Mouse (Mus musculus): ENCODE measurements at regions not wholly inside any gene's neighbourhood (a gene's known extent, or its start where the extent isn't known, plus 50 kb on each side); places are given as distances from the start of the nearest gene placed in this dataset.

DNA sequence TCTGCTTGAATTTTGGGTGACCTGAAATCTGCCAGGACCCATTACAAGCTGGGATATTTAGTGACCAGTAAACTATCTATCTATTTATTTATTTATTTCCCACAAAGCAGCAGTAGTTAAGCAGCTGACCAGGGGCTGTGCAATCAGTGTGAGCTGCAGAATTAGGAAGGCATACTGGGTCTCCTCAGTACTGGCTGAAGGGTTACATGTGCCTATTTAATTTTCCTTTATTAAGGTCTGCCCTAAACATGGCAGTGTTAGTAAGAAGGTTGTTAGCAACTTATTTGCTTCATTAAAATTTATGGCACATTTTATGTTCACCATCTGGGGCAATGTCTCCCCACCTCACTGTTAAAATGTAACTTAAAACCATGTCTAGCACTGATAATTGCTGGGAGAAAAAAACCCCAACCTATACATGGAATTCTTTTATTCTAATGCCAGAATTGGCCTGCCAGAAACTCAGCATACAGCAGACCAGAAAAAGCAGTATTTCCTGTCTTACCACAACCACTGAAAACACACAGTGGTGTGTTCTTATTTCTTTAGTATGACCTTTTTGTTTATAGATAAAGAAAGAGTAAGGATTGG is 484.3 kb upstream of the Nrsn1 start:
- H3K9me3 ChIP-seq (ENCODE audit: control insufficient read depth, insufficient read depth, low read depth, low read length) = no peaks in the 10 kb centered on the region
- TF ChIP-seq MAFK (IDR thresholded peaks at IDR 0.05; ENCODE audit: insufficient read depth, low read depth, low read length) (no peak), ZNF384 (IDR thresholded peaks at IDR 0.05; ENCODE audit: low read depth, low read length) (no peak), HCFC1 (IDR thresholded peaks at IDR 0.05; ENCODE audit: borderline replicate concordance, insufficient read depth, low read length) (no peak), ZC3H11A (IDR thresholded peaks at IDR 0.05; ENCODE audit: borderline replicate concordance, low read depth, low read length) (no peak), CHD2 (IDR thresholded peaks at IDR 0.05; ENCODE audit: low read depth, low read length) (no peak)
- H3K27ac ChIP-seq (ENCODE audit: insufficient read depth, low read depth, low read length, poor library complexity, severe bottlenecking) = no peak overlapping the region
- in situ Hi-C loops (cut with MboI; ENCODE audit: low sequenced_read_pairs in 2 of 2, unreplicated experiment in 2 of 2) = no loop called here
- H3K9ac ChIP-seq (ENCODE audit: insufficient read depth, low read depth, low read length, poor library complexity, severe bottlenecking) = no peak overlapping the region
- no peaks in the 10 kb centered on the region for H3K4me1 ChIP-seq (ENCODE audit: control insufficient read depth in 2 of 2, insufficient read depth in 2 of 2, low read length in 2 of 2, poor library complexity in 1 of 2)
- DNase-seq (ENCODE audit: low read depth, low spot score) = no peak
- no peak overlapping the region for H3K4me3 ChIP-seq (ENCODE audit: insufficient read depth in 1 of 2, low read depth in 1 of 2, low read length in 2 of 2, poor library complexity in 1 of 2, severe bottlenecking in 1 of 2)
- H3K36me3 ChIP-seq (ENCODE audit: control insufficient read depth, insufficient read depth, low read length, poor library complexity, severe bottlenecking) = no peaks in the 10 kb centered on the region

DNA sequence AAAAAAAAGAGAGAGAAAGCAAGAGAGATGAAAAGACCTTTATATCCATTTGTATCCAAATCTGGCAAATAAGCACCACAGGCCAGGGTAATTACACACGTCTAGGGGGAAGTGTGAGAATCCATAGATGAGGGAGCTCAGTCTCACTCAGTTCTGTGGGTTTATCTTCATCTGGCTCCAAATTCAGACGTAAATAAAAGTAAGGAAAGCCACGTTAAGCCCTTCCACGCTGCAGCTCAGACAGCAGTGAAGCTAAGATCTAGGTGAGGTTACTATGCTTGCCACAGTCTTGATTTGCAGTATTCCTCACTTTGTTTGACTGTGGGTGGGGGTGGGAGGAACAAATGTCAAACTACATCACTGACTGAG is 481.1 kb upstream of the Nrsn1 start:
- DNase-seq (ENCODE audit: low read depth, low spot score) = no peak
- no peaks in the 10 kb centered on the region for H3K4me1 ChIP-seq (ENCODE audit: control insufficient read depth in 2 of 2, insufficient read depth in 2 of 2, low read length in 2 of 2, poor library complexity in 1 of 2)
- H3K27ac ChIP-seq (ENCODE audit: insufficient read depth, low read depth, low read length, poor library complexity, severe bottlenecking) = no peak overlapping the region
- TF ChIP-seq ZC3H11A (IDR thresholded peaks at IDR 0.05; ENCODE audit: borderline replicate concordance, low read depth, low read length) = no peak
- TF ChIP-seq ZNF384 (IDR thresholded peaks at IDR 0.05; ENCODE audit: low read depth, low read length) = no peak
- TF ChIP-seq MAFK (IDR thresholded peaks at IDR 0.05; ENCODE audit: insufficient read depth, low read depth, low read length) = no peak
- no peak for TF ChIP-seq CHD2 (IDR thresholded peaks at IDR 0.05; ENCODE audit: low read depth, low read length)
- no peak for TF ChIP-seq HCFC1 (IDR thresholded peaks at IDR 0.05; ENCODE audit: borderline replicate concordance, insufficient read depth, low read length)
- H3K4me3 ChIP-seq (ENCODE audit: insufficient read depth in 1 of 2, low read depth in 1 of 2, low read length in 2 of 2, poor library complexity in 1 of 2, severe bottlenecking in 1 of 2) = no peak overlapping the region
- no peaks in the 10 kb centered on the region for H3K36me3 ChIP-seq (ENCODE audit: control insufficient read depth, insufficient read depth, low read length, poor library complexity, severe bottlenecking)
- in situ Hi-C loops (cut with MboI; ENCODE audit: low sequenced_read_pairs in 2 of 2, unreplicated experiment in 2 of 2) = no loop called here
- H3K9ac ChIP-seq (ENCODE audit: insufficient read depth, low read depth, low read length, poor library complexity, severe bottlenecking) = no peak overlapping the region
- no peaks in the 10 kb centered on the region for H3K9me3 ChIP-seq (ENCODE audit: control insufficient read depth, insufficient read depth, low read depth, low read length)

DNA sequence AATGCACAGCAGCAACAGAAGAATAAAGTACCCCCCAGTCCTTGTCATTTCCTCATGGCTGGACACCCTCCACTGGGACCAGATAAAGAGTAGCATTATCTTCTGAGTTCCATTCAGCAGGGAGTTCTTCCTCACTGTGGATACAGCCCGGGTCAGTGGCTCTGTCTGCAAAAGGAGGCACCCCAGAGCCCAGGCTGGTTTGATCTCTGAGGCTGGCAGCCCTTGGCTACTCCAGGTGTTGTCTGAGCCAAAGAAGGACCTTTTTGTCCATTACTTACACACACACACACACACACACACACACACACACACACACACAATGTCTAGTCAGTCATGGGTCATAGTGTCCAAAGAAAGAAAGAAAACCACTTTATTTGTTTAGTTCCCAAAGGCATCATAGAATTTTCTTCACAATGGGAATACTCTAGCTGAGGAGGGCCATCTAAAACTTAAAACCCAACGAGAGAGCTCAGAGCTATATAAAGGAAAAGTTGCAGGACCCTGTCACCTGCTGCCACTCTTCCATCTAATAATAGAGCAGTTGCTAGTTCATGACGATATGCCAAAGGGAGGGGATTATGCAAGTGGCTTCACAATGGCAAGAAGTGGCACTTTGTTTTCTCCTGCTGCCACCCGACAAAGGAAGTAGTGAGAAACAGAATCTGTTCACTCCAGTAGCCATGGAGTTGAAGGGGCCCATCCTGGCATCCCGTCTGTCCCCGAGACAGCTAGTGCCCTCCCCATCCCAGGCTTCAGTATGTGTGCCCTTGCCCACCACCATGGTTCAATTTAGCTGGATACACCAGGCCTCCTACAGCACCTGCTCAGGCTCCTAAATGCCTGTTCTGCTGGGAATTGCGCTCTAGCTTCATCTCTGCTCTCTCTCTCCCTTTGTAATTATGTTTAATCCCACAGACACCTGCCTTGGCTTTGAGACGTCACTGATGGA is 480.4 kb upstream of the Nrsn1 start:
- no peak overlapping the region for H3K4me3 ChIP-seq (ENCODE audit: insufficient read depth in 1 of 2, low read depth in 1 of 2, low read length in 2 of 2, poor library complexity in 1 of 2, severe bottlenecking in 1 of 2)
- in situ Hi-C loops (cut with MboI; ENCODE audit: low sequenced_read_pairs in 2 of 2, unreplicated experiment in 2 of 2) = no loop called here
- no peak for DNase-seq (ENCODE audit: low read depth, low spot score)
- no peaks in the 10 kb centered on the region for H3K4me1 ChIP-seq (ENCODE audit: control insufficient read depth in 2 of 2, insufficient read depth in 2 of 2, low read length in 2 of 2, poor library complexity in 1 of 2)
- no peak overlapping the region for H3K9ac ChIP-seq (ENCODE audit: insufficient read depth, low read depth, low read length, poor library complexity, severe bottlenecking)
- no peaks in the 10 kb centered on the region for H3K36me3 ChIP-seq (ENCODE audit: control insufficient read depth, insufficient read depth, low read length, poor library complexity, severe bottlenecking)
- no peak overlapping the region for H3K27ac ChIP-seq (ENCODE audit: insufficient read depth, low read depth, low read length, poor library complexity, severe bottlenecking)
- no peaks in the 10 kb centered on the region for H3K9me3 ChIP-seq (ENCODE audit: control insufficient read depth, insufficient read depth, low read depth, low read length)
- TF ChIP-seq ZNF384 (IDR thresholded peaks at IDR 0.05; ENCODE audit: low read depth, low read length) (no peak), HCFC1 (IDR thresholded peaks at IDR 0.05; ENCODE audit: borderline replicate concordance, insufficient read depth, low read length) (no peak), MAFK (IDR thresholded peaks at IDR 0.05; ENCODE audit: insufficient read depth, low read depth, low read length) (no peak), CHD2 (IDR thresholded peaks at IDR 0.05; ENCODE audit: low read depth, low read length) (no peak), ZC3H11A (IDR thresholded peaks at IDR 0.05; ENCODE audit: borderline replicate concordance, low read depth, low read length) (no peak)

DNA sequence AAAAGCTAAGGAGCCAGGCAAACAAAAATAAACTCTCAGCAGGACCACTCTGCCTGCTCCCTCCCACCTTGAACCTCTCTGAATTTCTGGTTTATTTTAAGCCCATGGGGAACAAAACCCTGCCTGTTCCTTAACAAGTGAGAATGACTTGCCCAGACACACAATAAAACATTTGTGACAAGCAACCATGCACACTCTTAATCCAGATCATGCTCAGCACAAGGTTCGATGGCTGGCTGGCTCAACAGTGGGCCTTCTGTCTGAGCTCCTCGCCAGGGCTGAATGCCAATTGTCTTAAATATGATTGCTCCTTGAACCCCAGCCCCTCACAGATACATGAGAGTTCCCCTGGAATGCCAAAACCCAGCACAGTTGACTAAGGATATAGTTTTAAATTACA is 468.3 kb upstream of the Nrsn1 start:
- Histone ChIP-seq H3K4me1 (ENCODE audit: control insufficient read depth in 2 of 2, insufficient read depth in 2 of 2, low read length in 2 of 2, poor library complexity in 1 of 2) (no peaks in the 10 kb centered on the region), H3K9me3 (ENCODE audit: control insufficient read depth, insufficient read depth, low read depth, low read length) (no peaks in the 10 kb centered on the region), H3K36me3 (ENCODE audit: control insufficient read depth, insufficient read depth, low read length, poor library complexity, severe bottlenecking) (no peaks in the 10 kb centered on the region), H3K27ac (ENCODE audit: insufficient read depth, low read depth, low read length, poor library complexity, severe bottlenecking) (no peak overlapping the region), H3K4me3 (ENCODE audit: insufficient read depth in 1 of 2, low read depth in 1 of 2, low read length in 2 of 2, poor library complexity in 1 of 2, severe bottlenecking in 1 of 2) (no peak overlapping the region), H3K9ac (ENCODE audit: insufficient read depth, low read depth, low read length, poor library complexity, severe bottlenecking) (no peak overlapping the region)
- DNase-seq (ENCODE audit: low read depth, low spot score) = no peak
- in situ Hi-C loops (cut with MboI; ENCODE audit: low sequenced_read_pairs in 2 of 2, unreplicated experiment in 2 of 2) = no loop called here
- TF ChIP-seq MAFK (IDR thresholded peaks at IDR 0.05; ENCODE audit: insufficient read depth, low read depth, low read length) (no peak), ZC3H11A (IDR thresholded peaks at IDR 0.05; ENCODE audit: borderline replicate concordance, low read depth, low read length) (no peak), HCFC1 (IDR thresholded peaks at IDR 0.05; ENCODE audit: borderline replicate concordance, insufficient read depth, low read length) (no peak), CHD2 (IDR thresholded peaks at IDR 0.05; ENCODE audit: low read depth, low read length) (no peak), ZNF384 (IDR thresholded peaks at IDR 0.05; ENCODE audit: low read depth, low read length) (no peak)
